Mouse (Mus musculus): ENCODE measurements around the gene Galnt10.

The Galnt10 gene

DNA sequence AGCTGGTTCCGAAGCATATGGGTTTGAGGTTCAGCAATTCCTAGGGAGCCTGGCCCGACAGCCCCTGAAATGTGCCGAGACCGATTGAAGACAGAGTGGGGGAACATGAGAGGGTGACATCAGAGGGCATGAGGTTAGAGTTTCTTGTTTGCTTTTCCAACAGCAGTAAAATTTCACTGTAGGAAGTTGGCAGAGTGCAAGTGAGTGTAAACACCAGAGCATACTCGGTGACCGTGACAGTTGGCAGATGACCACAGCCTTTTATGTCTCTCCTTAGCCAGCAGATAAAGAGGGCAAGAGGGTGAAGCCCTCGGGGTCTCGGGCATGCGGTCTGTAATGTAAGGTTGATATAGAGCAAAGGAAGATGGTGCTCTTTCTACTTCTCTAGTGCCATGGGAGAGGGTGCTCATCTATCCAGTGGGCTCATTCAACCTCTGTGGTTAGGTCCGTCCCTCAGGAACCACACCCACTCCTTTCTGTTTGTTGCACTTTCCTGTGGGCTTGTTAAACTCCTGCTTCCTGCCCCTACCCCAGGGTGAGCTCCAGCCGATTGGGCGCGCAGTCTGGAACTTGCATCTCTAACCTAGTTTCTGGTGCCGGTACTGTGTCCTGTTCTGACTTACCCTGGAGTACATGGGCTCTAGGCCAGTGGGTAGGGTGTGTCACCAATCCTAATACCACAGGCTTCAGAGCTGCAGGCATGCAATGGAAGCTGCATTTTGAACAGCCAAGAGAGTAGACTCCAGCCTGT lies 43.1 kb downstream of the Galnt10 start:
- no peak for DNase-seq (ENCODE audit: low read depth, low spot score)

- DNase-seq (ENCODE audit: low read depth, low spot score): no peak
Observed at GRCm38 (mm10) chr11:57689811-57690210, 44.6 kb downstream of the Galnt10 start.

- no peak for DNase-seq (ENCODE audit: low read depth, low spot score)
Observed at GRCm38 (mm10) chr11:57690836-57691235, 45.6 kb downstream of the Galnt10 start.

- DNase-seq (ENCODE audit: low read depth, low spot score): no peak
Observed at GRCm38 (mm10) chr11:57691939-57692338, 46.7 kb downstream of the Galnt10 start.

- DNase-seq (ENCODE audit: low read depth, low spot score): no peak
Observed at GRCm38 (mm10) chr11:57692726-57693125, 47.5 kb downstream of the Galnt10 start.

- no peak for DNase-seq (ENCODE audit: low read depth, low spot score)
Observed at GRCm38 (mm10) chr11:57694486-57694885, 49.2 kb downstream of the Galnt10 start.

- DNase-seq (ENCODE audit: low read depth, low spot score): no peak
Observed at GRCm38 (mm10) chr11:57696207-57696676, 51.0 kb downstream of the Galnt10 start.

- DNase-seq (ENCODE audit: low read depth, low spot score): no peak
Observed at GRCm38 (mm10) chr11:57696807-57697251, 51.6 kb downstream of the Galnt10 start.

- DNase-seq (ENCODE audit: low read depth, low spot score): no peak
Observed at GRCm38 (mm10) chr11:57700114-57700513, 54.9 kb downstream of the Galnt10 start.

DNA sequence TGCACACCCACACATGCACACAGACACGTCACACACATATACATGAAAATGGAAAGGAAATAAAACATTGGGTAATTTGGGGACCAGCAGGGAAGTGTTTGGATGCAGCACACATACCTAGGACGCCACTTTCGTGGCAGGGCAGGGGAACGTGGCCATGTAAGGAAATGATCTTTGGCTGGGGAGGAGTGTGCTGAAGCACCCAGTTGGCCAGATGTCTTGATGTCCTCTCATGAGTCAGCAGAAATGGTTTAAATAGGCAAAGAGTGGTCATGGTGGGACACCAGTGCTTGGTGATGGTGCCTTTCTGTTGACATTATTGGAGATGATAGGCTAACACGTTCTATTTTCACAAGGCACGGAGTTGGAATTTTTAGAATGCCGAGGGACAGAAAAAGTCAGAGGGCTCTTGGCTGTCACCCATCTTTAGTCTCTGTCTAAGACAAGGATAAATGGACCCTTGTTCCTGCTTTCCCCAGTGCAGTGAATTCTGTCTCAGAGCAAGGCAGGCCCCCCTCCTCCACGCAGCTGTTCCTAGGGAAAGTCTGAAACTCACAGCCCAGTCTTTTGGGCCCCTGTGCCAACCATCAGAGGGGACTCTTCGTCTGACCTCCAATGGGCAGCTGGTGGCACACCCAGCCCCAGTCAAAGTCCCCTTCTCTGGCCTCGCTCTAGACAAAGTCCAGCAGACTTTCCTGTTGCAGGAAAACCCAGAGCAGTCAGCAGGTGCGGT lies 56.1 kb downstream of the Galnt10 start:
- no peak for DNase-seq (ENCODE audit: low read depth, low spot score)

GRCm38 (mm10) chr11:57701956-57702355 lies 56.7 kb downstream of the Galnt10 start:
- DNase-seq (ENCODE audit: low read depth, low spot score): no peak

- no peak for DNase-seq (ENCODE audit: low read depth, low spot score)
Observed at GRCm38 (mm10) chr11:57706620-57707019, 61.4 kb downstream of the Galnt10 start.

DNA sequence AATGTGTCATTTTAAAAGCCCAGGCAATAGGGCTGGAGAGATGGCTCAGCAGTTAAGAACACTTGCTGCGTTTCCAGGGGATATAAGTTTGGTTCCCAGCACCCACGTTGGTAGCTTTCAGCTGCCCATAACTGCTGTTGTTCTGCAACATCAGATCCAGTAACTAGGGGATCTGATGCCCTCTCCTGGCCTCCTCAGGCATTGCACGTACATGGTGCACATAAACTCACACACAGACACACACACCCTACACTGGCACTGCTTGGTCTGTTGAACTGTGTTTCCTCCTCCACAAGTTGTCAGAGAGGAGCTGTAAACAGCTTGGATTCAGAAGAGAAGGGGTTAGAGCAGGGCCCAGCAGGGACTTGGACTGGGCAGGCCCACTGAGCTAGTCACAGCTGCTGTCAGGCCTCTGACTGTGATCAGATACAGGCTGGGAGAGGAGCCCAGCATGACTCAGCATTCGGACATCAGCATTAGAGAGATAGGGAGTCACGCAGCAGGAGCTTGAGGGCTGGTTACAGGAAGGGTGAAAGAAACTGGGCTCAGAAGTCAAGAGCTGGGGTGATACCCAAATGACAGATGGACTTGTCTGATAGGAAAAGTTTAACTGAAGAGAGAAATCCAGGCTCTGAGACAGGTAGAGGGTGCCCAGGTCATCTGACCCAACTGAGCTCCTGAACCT lies 62.0 kb downstream of the Galnt10 start:
- DNase-seq (ENCODE audit: low read depth, low spot score): no peak

GRCm38 (mm10) chr11:57708174-57709154 lies 63.2 kb downstream of the Galnt10 start:
- no peak for DNase-seq (ENCODE audit: low read depth, low spot score)

DNA sequence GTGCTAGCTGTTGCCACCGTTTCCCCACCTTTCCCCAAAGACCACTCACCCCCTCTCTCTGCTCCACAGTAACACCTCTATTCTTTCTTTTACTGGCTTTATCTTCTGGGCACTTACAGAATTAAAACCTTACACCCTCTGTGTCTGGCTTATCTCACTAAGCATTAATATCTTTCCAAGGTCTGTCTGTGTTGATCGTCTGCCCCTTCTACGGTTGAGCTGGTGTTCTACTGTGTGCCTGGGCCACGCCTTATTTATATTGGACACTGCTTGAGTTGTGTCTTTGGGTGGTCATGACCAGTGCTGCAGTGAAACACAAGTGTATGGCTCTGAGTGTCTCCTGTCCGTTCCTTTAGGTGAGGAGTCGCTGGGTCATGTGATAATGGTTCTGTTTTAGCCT lies 68.7 kb downstream of the Galnt10 start:
- no peak for DNase-seq (ENCODE audit: low read depth, low spot score)

- DNase-seq (ENCODE audit: low read depth, low spot score): peak; percentile 44
Observed at GRCm38 (mm10) chr11:57716721-57717120, 71.5 kb downstream of the Galnt10 start.

- DNase-seq (ENCODE audit: low read depth, low spot score): no peak
Observed at GRCm38 (mm10) chr11:57717432-57717831, 72.2 kb downstream of the Galnt10 start.

DNA sequence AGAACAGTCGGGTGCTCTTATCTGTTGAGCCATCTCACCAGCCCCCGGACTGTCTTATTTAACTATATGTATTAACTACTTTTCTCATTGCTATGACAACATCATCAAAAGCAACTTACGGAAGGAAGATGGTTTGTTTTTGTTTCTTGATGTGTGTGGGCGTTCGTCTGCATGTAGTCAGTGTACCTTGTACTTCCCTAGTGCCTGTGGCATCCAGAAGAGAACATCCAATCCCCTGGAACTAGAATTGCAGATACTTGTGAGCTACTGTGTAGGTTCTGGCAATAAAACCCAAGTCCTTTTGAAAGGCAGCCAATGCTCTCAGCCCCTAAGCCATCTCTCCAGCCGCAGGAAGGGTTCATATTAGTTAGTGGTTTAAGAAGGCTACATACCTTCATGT lies 72.8 kb downstream of the Galnt10 start:
- no peak for DNase-seq (ENCODE audit: low read depth, low spot score)

DNA sequence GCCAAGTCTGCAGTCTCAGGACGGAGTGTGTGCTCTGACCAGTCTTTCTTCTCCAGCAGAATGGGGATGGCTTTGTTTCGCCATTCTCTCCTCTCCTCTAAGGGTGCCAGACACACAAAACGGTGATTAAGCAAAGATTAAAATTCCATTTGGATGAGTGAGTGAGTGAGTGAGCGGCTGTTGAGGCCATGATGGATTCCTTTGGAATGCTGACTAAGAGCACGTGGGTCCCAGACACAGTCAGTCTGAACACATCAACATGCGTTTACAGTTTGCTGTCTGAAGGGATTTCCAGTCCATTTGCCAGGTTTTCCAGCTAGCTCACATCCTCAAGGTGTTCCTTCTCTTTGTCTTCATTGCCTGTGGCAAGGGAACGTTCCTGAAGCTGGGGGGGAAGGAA lies 74.4 kb downstream of the Galnt10 start:
- no peak for DNase-seq (ENCODE audit: low read depth, low spot score)

DNA sequence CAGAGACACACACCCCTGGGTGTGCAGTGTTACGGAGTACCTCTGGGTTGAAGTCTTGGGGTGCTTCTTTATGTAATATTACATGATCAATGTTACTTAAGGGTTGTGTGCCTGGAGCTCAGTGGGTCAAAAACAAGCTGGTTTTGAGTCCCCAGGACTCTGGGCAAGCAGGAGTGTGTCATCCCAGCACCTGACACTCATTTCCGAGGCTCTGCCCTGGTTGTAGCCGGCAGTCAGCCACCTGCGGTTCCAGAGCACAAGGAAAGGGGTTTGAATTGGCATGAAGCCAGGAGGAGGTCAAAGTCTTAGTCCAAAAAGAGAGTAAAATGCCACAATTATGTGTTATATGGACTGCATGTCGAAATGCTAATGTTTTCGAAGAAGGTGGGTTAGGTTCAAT lies 74.8 kb downstream of the Galnt10 start:
- DNase-seq (ENCODE audit: low read depth, low spot score): no peak

Data from retina, postnatal 7 days (tissue).